17 mouse cellular contexts compared by ENCODE assay signal in the genomic region with DNA sequence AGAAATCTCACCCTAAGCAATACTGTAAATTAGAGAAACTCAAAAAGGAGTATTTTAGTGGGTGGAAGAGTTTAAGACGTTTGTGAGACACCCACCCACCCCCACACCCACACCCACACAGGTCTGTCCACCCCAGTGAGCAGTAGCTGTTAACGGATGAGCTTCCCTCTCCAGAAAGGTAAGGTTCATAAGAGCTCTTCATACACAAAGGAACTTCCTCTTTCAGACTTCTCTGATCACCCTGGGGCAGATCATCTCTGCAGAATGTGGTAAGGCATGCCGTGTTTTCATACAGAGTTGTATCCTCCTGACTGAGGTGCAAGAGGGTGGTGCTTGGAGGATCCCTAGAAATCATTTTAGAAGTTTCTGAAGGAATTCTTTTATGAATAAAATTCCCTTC.
DNase-seq lines count a peak whose midpoint lies in the region; ATAC-seq and TF ChIP-seq lines count a peak whose summit lies in the region.
"Had no signal": no experiment of that assay in that cellular context is flagged by ENCODE, and none has a peak within 500 bp of the region (broad histone marks: within the 10 kb centered on the region; RNA-seq: fewer than 3 reads in every experiment).

No protein-coding gene starts in this region.

- H3K4me3 ChIP-seq in heart, postnatal 0 days (ENCODE audit: low read depth, low read length) = no peak overlapping the region
- no peak overlapping the region for H3K4me3 ChIP-seq in MEL (ENCODE audit: control insufficient read depth in 1 of 2, insufficient read depth in 1 of 2, low read depth in 2 of 2, low read length in 2 of 2)
- H3K4me3 ChIP-seq: forebrain, embryonic 12.5 days; hindbrain, embryonic 13.5 days; limb, embryonic 13.5 days; midbrain, embryonic 10.5 days had no signal

- no peak for TF ChIP-seq EP300 in heart, postnatal 0 days (IDR thresholded peaks at IDR 0.05; ENCODE audit: low read depth)
- peak in 1 of 2 experiments; percentile 23; a peak in 2 of 4 replicates for TF ChIP-seq EP300 in MEL (IDR thresholded peaks at IDR 0.05; ENCODE audit: low read depth in 1 of 2, low read length in 2 of 2)

- H3K27me3 ChIP-seq in heart, postnatal 0 days (ENCODE audit: control insufficient read depth, insufficient read depth, low read length) = no peaks in the 10 kb centered on the region
- H3K27me3 ChIP-seq in MEL (ENCODE audit: control insufficient read depth in 1 of 2, insufficient read depth in 2 of 2, low read length in 2 of 2) = no peaks in the 10 kb centered on the region
- H3K27me3 ChIP-seq: forebrain, embryonic 12.5 days; hindbrain, embryonic 13.5 days; limb, embryonic 13.5 days had no signal

- peaks cover 50% of the 10 kb centered on the region for H3K4me1 ChIP-seq in heart, postnatal 0 days (ENCODE audit: control insufficient read depth, insufficient read depth)
- H3K4me1 ChIP-seq in MEL (ENCODE audit: control insufficient read depth in 1 of 2, insufficient read depth in 2 of 2, low read length in 2 of 2) = peaks cover 7 to 15% of the 10 kb centered on the region in 2 experiments; a peak in 3 of 4 replicates
- H3K4me1 ChIP-seq: forebrain, embryonic 12.5 days; hindbrain, embryonic 13.5 days; midbrain, embryonic 10.5 days had no signal

- H3K79me2 ChIP-seq in MEL (ENCODE audit: control insufficient read depth, insufficient read depth, low read length, poor library complexity) = no peaks in the 10 kb centered on the region

- 32% methylated on average over 3 of the region's 3 CpGs for WGBS in heart, postnatal 0 days

- no peak for TF ChIP-seq CTCF in heart, postnatal 0 days (IDR thresholded peaks at IDR 0.05; ENCODE audit: low read depth)
- no peak for TF ChIP-seq CTCF in MEL (IDR thresholded peaks at IDR 0.05 in 2 of 3, conservative IDR thresholded peaks at IDR 0.05 in 1 of 3; ENCODE audit: control insufficient read depth in 1 of 3, insufficient read depth in 1 of 3, low read depth in 2 of 3, low read length in 3 of 3, poor library complexity in 1 of 3, severe bottlenecking in 1 of 3)

- no peaks in the 10 kb centered on the region for H3K36me3 ChIP-seq in heart, postnatal 0 days (replicated peaks; ENCODE audit: control insufficient read depth, insufficient read depth, low read length)
- H3K36me3 ChIP-seq in MEL (ENCODE audit: control insufficient read depth in 1 of 2, insufficient read depth in 2 of 2, low read length in 2 of 2) = peaks cover 0 to 8% of the 10 kb centered on the region in 2 experiments; a peak in 2 of 4 replicates
- H3K36me3 ChIP-seq: forebrain, embryonic 12.5 days; hindbrain, embryonic 13.5 days; limb, embryonic 13.5 days; midbrain, embryonic 10.5 days had no signal

- no peak overlapping the region for H3K4me2 ChIP-seq in heart, postnatal 0 days (ENCODE audit: low read depth, low read length)
- H3K4me2 ChIP-seq: forebrain, embryonic 12.5 days; hindbrain, embryonic 13.5 days; limb, embryonic 13.5 days had no signal

- DNase-seq in heart, adult 11 months = peak; percentile 66
- DNase-seq in heart, postnatal 25 days (ENCODE audit: low spot score) = no peak
- no peak for DNase-seq in heart, postnatal 0 days (ENCODE audit: low spot score)
- no peak for DNase-seq in heart, adult 9 months (ENCODE audit: low spot score in 2 of 2)
- peak; percentile 87 for DNase-seq in MEL (ENCODE audit: low read depth, low spot score)
- DNase-seq in naive thymus-derived CD4-positive, alpha-beta T cell, adult 2 months (ENCODE audit: low read depth) = peak; percentile 5
- DNase-seq in urinary bladder, postnatal 10 days (ENCODE audit: low spot score) = no peak
- no peak for DNase-seq in adrenal gland, postnatal 36 days
- DNase-seq: cerebellum, adult 9-10 months; kidney, adult 18-20 months; kidney, postnatal 10 days; lung, postnatal 14 days; thymus, postnatal 36 days had no signal

- no peaks in the 10 kb centered on the region for H3K9me3 ChIP-seq in heart, postnatal 0 days (replicated peaks; ENCODE audit: control insufficient read depth, low read length)
- H3K9me3 ChIP-seq in MEL (replicated peaks; ENCODE audit: insufficient read depth, low read length) = no peaks in the 10 kb centered on the region
- H3K9me3 ChIP-seq: forebrain, embryonic 12.5 days; hindbrain, embryonic 13.5 days; limb, embryonic 13.5 days; midbrain, embryonic 10.5 days had no signal

- H3K27ac ChIP-seq in heart, postnatal 0 days (ENCODE audit: low read depth) = peak overlapping the region; percentile 95
- H3K27ac ChIP-seq in MEL (ENCODE audit: control insufficient read depth, low read depth, low read length) = no peak overlapping the region
- H3K27ac ChIP-seq: forebrain, embryonic 12.5 days; hindbrain, embryonic 13.5 days; limb, embryonic 13.5 days; midbrain, embryonic 10.5 days had no signal

- no peak overlapping the region for H3K9ac ChIP-seq in heart, postnatal 0 days (replicated peaks; ENCODE audit: low read depth, low read length)
- no peak overlapping the region for H3K9ac ChIP-seq in MEL (ENCODE audit: control insufficient read depth, low read depth, low read length, poor library complexity, severe bottlenecking)
- H3K9ac ChIP-seq: forebrain, embryonic 12.5 days; hindbrain, embryonic 13.5 days; limb, embryonic 13.5 days had no signal

- intact Hi-C loops in heart, postnatal 25 days (cut with DNase I) = no loop called here

- TF ChIP-seq POLR2A in MEL (IDR thresholded peaks at IDR 0.05; ENCODE audit: control insufficient read depth in 1 of 2, insufficient read depth in 1 of 2, low read depth in 1 of 2, low read length in 2 of 2, poor library complexity in 1 of 2) = no peak

- TF ChIP-seq RAD21 in MEL (IDR thresholded peaks at IDR 0.05; ENCODE audit: low read depth, low read length) = no peak

- no peak for ATAC-seq in heart, postnatal 0 days (ENCODE audit: insufficient read depth, low read depth)

TF ChIP-seq in MEL, 35 proteins besides CTCF, POLR2A, EP300 and RAD21:
- TF ChIP-seq SIN3A (IDR thresholded peaks at IDR 0.05; ENCODE audit: low read length) (0 out of 2 replicates have a peak, but pooled peaks have one; percentile 36), MXI1 (IDR thresholded peaks at IDR 0.05; ENCODE audit: low read depth, low read length) (no peak)

Comparison
In these comparisons a context has a peak if more than half of its experiments do, and no peak if none do; other contexts are left out.
1. DNase-seq: peak in heart, adult 11 months (single experiment), MEL (single experiment) and naive thymus-derived CD4-positive, alpha-beta T cell, adult 2 months (single experiment); none in heart, postnatal 25 days (single experiment), heart, postnatal 0 days (single experiment), heart, adult 9 months (0 of 2), urinary bladder, postnatal 10 days (single experiment) and adrenal gland, postnatal 36 days (0 of 2).